Mouse (Mus musculus): Measurements from ENCODE around the gene Sh3bp2. TPM values are rescaled to one million over a fixed set of nuclear protein-coding genes. Genes with fewer than 3 reads are reported as not detected.

Gene Sh3bp2
- polyA plus RNA-seq, 1 experiment from 2014 or later = 3.7 TPM

- Histone ChIP-seq H3K4me2 (ENCODE audit: low read depth, low read length) (no peak overlapping the region), H3K27me3 (replicated peaks; ENCODE audit: control insufficient read depth, insufficient read depth, low read length) (no peaks in the 10 kb centered on the region), H3K4me1 (ENCODE audit: control insufficient read depth, insufficient read depth, low read length) (no peaks in the 10 kb centered on the region), H3K27ac (ENCODE audit: low read length) (no peak overlapping the region), H3K9ac (ENCODE audit: low read depth, low read length) (no peak overlapping the region), H3K9me3 (ENCODE audit: control insufficient read depth, low read length) (no peaks in the 10 kb centered on the region), H3K4me3 (ENCODE audit: low read length) (no peak overlapping the region), H3K36me3 (ENCODE audit: control insufficient read depth, insufficient read depth, low read length) (no peaks in the 10 kb centered on the region)
- no peak for ATAC-seq
- WGBS = 96% methylated on average over 1 of the region's 1 CpGs
Observed at GRCm38 (mm10) chr5:34502411-34502810, 23.2 kb upstream of the Sh3bp2 start.

GRCm38 (mm10) chr5:34502821-34503220 is 22.8 kb upstream of the Sh3bp2 start:
- H3K4me3 ChIP-seq (ENCODE audit: low read length) = no peak overlapping the region
- 80% methylated on average over 6 of the region's 6 CpGs for WGBS
- no peaks in the 10 kb centered on the region for H3K27me3 ChIP-seq (replicated peaks; ENCODE audit: control insufficient read depth, insufficient read depth, low read length)
- no peak overlapping the region for H3K9ac ChIP-seq (ENCODE audit: low read depth, low read length)
- H3K4me2 ChIP-seq (ENCODE audit: low read depth, low read length) = no peak overlapping the region
- H3K9me3 ChIP-seq (ENCODE audit: control insufficient read depth, low read length) = no peaks in the 10 kb centered on the region
- no peak for ATAC-seq
- H3K27ac ChIP-seq (ENCODE audit: low read length) = no peak overlapping the region
- H3K4me1 ChIP-seq (ENCODE audit: control insufficient read depth, insufficient read depth, low read length) = no peaks in the 10 kb centered on the region
- H3K36me3 ChIP-seq (ENCODE audit: control insufficient read depth, insufficient read depth, low read length) = no peaks in the 10 kb centered on the region

- H3K27ac ChIP-seq (ENCODE audit: low read length) = no peak overlapping the region
- H3K9ac ChIP-seq (ENCODE audit: low read depth, low read length) = no peak overlapping the region
- no peak overlapping the region for H3K4me3 ChIP-seq (ENCODE audit: low read length)
- no peaks in the 10 kb centered on the region for H3K36me3 ChIP-seq (ENCODE audit: control insufficient read depth, insufficient read depth, low read length)
- no peak for ATAC-seq
- no peaks in the 10 kb centered on the region for H3K27me3 ChIP-seq (replicated peaks; ENCODE audit: control insufficient read depth, insufficient read depth, low read length)
- peaks cover 4% of the 10 kb centered on the region; the same call in 1 of the 2 replicates for H3K4me1 ChIP-seq (ENCODE audit: control insufficient read depth, insufficient read depth, low read length)
- H3K9me3 ChIP-seq (ENCODE audit: control insufficient read depth, low read length) = no peaks in the 10 kb centered on the region
- no peak overlapping the region for H3K4me2 ChIP-seq (ENCODE audit: low read depth, low read length)
- 90% methylated on average over 3 of the region's 3 CpGs for WGBS
Observed at GRCm38 (mm10) chr5:34512486-34512885, 13.2 kb upstream of the Sh3bp2 start.

GRCm38 (mm10) chr5:34513466-34514217 is 12.0 kb upstream of the Sh3bp2 start, which contains the start of gene Tnip2:
Tnip2 (minus strand) TSS chr5:34513991.
- Histone ChIP-seq H3K27ac (ENCODE audit: low read length) (no peak within 1 kb of the TSS), H3K27me3 (replicated peaks; ENCODE audit: control insufficient read depth, insufficient read depth, low read length) (no peaks in the 10 kb centered on the region)
- WGBS = under 1% methylated on average over 64 of the region's 64 CpGs

GRCm38 (mm10) chr5:34514218-34514566 is 11.4 kb upstream of the Sh3bp2 start:
- WGBS = 17% methylated on average over 7 of the region's 7 CpGs

More at GRCm38 (mm10) chr5:34513466-34514217, 12.0 kb upstream of the Sh3bp2 start, which contains the start of gene Tnip2:
- Histone ChIP-seq H3K9ac (ENCODE audit: low read depth, low read length) (peak within 1 kb of the TSS; percentile 86), H3K4me3 (ENCODE audit: low read length) (peak within 1 kb of the TSS; percentile 74), H3K9me3 (ENCODE audit: control insufficient read depth, low read length) (no peaks in the 10 kb centered on the region), H3K36me3 (ENCODE audit: control insufficient read depth, insufficient read depth, low read length) (no peaks in the 10 kb centered on the region), H3K4me1 (ENCODE audit: control insufficient read depth, insufficient read depth, low read length) (peaks cover 4% of the 10 kb centered on the region; the same call in 1 of the 2 replicates), H3K4me2 (ENCODE audit: low read depth, low read length) (peak within 1 kb of the TSS; percentile 85)
- ATAC-seq = peak; percentile 97

GRCm38 (mm10) chr5:34515096-34515495 is 10.5 kb upstream of the Sh3bp2 start:
- Histone ChIP-seq H3K9ac (ENCODE audit: low read depth, low read length) (no peak overlapping the region), H3K36me3 (ENCODE audit: control insufficient read depth, insufficient read depth, low read length) (no peaks in the 10 kb centered on the region), H3K27me3 (replicated peaks; ENCODE audit: control insufficient read depth, insufficient read depth, low read length) (no peaks in the 10 kb centered on the region), H3K27ac (ENCODE audit: low read length) (no peak overlapping the region), H3K4me2 (ENCODE audit: low read depth, low read length) (no peak overlapping the region), H3K4me3 (ENCODE audit: low read length) (no peak overlapping the region), H3K4me1 (ENCODE audit: control insufficient read depth, insufficient read depth, low read length) (peaks cover 4% of the 10 kb centered on the region; the same call in 1 of the 2 replicates), H3K9me3 (ENCODE audit: control insufficient read depth, low read length) (no peaks in the 10 kb centered on the region)
- ATAC-seq = no peak

More at GRCm38 (mm10) chr5:34514218-34514566, 11.4 kb upstream of the Sh3bp2 start:
- H3K9me3 ChIP-seq (ENCODE audit: control insufficient read depth, low read length) = no peaks in the 10 kb centered on the region
- no peaks in the 10 kb centered on the region for H3K27me3 ChIP-seq (replicated peaks; ENCODE audit: control insufficient read depth, insufficient read depth, low read length)
- peak overlapping the region; percentile 74 for H3K4me3 ChIP-seq (ENCODE audit: low read length)
- H3K36me3 ChIP-seq (ENCODE audit: control insufficient read depth, insufficient read depth, low read length) = no peaks in the 10 kb centered on the region
- peak overlapping the region; percentile 86 for H3K9ac ChIP-seq (ENCODE audit: low read depth, low read length)
- H3K4me1 ChIP-seq (ENCODE audit: control insufficient read depth, insufficient read depth, low read length) = peaks cover 4% of the 10 kb centered on the region; the same call in 1 of the 2 replicates
- no peak overlapping the region for H3K27ac ChIP-seq (ENCODE audit: low read length)
- H3K4me2 ChIP-seq (ENCODE audit: low read depth, low read length) = peak overlapping the region; percentile 85
- ATAC-seq = peak; percentile 68

- 30% methylated on average over 3 of the region's 3 CpGs for WGBS
- no peaks in the 10 kb centered on the region for H3K9me3 ChIP-seq (ENCODE audit: control insufficient read depth, low read length)
- no peaks in the 10 kb centered on the region for H3K27me3 ChIP-seq (replicated peaks; ENCODE audit: control insufficient read depth, insufficient read depth, low read length)
- no peak overlapping the region for H3K4me2 ChIP-seq (ENCODE audit: low read depth, low read length)
- no peaks in the 10 kb centered on the region for H3K36me3 ChIP-seq (ENCODE audit: control insufficient read depth, insufficient read depth, low read length)
- H3K4me3 ChIP-seq (ENCODE audit: low read length) = no peak overlapping the region
- H3K9ac ChIP-seq (ENCODE audit: low read depth, low read length) = no peak overlapping the region
- no peak overlapping the region for H3K27ac ChIP-seq (ENCODE audit: low read length)
- peaks cover 4% of the 10 kb centered on the region; the same call in 1 of the 2 replicates for H3K4me1 ChIP-seq (ENCODE audit: control insufficient read depth, insufficient read depth, low read length)
- ATAC-seq = no peak
Observed at GRCm38 (mm10) chr5:34517913-34518312, 7.7 kb upstream of the Sh3bp2 start.

- H3K27ac ChIP-seq (ENCODE audit: low read length) = no peak overlapping the region
- H3K4me1 ChIP-seq (ENCODE audit: control insufficient read depth, insufficient read depth, low read length) = peaks cover under 1% of the 10 kb centered on the region; the same call in 1 of the 2 replicates
- H3K27me3 ChIP-seq (replicated peaks; ENCODE audit: control insufficient read depth, insufficient read depth, low read length) = no peaks in the 10 kb centered on the region
- H3K4me3 ChIP-seq (ENCODE audit: low read length) = no peak overlapping the region
- ATAC-seq = no peak
- H3K4me2 ChIP-seq (ENCODE audit: low read depth, low read length) = no peak overlapping the region
- 74% methylated on average over 9 of the region's 9 CpGs for WGBS
- no peak overlapping the region for H3K9ac ChIP-seq (ENCODE audit: low read depth, low read length)
- H3K36me3 ChIP-seq (ENCODE audit: control insufficient read depth, insufficient read depth, low read length) = no peaks in the 10 kb centered on the region
- H3K9me3 ChIP-seq (ENCODE audit: control insufficient read depth, low read length) = no peaks in the 10 kb centered on the region
Observed at GRCm38 (mm10) chr5:34519389-34519910, 6.2 kb upstream of the Sh3bp2 start.

GRCm38 (mm10) chr5:34520458-34521209 is 5.0 kb upstream of the Sh3bp2 start:
- no peak overlapping the region for H3K4me3 ChIP-seq (ENCODE audit: low read length)
- no peaks in the 10 kb centered on the region for H3K36me3 ChIP-seq (ENCODE audit: control insufficient read depth, insufficient read depth, low read length)
- H3K9ac ChIP-seq (ENCODE audit: low read depth, low read length) = no peak overlapping the region
- no peaks in the 10 kb centered on the region for H3K27me3 ChIP-seq (replicated peaks; ENCODE audit: control insufficient read depth, insufficient read depth, low read length)
- WGBS = 66% methylated on average over 11 of the region's 11 CpGs
- H3K4me1 ChIP-seq (ENCODE audit: control insufficient read depth, insufficient read depth, low read length) = no peaks in the 10 kb centered on the region
- no peak overlapping the region for H3K4me2 ChIP-seq (ENCODE audit: low read depth, low read length)
- H3K27ac ChIP-seq (ENCODE audit: low read length) = no peak overlapping the region
- no peak for ATAC-seq
- no peaks in the 10 kb centered on the region for H3K9me3 ChIP-seq (ENCODE audit: control insufficient read depth, low read length)

All from intestine, embryonic 16.5 days (tissue).